Mouse (Mus musculus) stomach, postnatal 0 days (tissue): ENCODE measurements around the gene Rpap1.

Experiments used
- CTCF ChIP-seq: IDR thresholded peaks from 2 replicates; pipeline ENCODE4 v1.5.1; 2016; ENCODE audit warnings: antibody characterized with exemption, low read depth, mild to moderate bottlenecking, moderate library complexity
- EP300 ChIP-seq: optimal IDR thresholded peaks from 2 replicates; pipeline ENCODE3; 2016; ENCODE audit warnings: antibody characterized with exemption

DNA sequence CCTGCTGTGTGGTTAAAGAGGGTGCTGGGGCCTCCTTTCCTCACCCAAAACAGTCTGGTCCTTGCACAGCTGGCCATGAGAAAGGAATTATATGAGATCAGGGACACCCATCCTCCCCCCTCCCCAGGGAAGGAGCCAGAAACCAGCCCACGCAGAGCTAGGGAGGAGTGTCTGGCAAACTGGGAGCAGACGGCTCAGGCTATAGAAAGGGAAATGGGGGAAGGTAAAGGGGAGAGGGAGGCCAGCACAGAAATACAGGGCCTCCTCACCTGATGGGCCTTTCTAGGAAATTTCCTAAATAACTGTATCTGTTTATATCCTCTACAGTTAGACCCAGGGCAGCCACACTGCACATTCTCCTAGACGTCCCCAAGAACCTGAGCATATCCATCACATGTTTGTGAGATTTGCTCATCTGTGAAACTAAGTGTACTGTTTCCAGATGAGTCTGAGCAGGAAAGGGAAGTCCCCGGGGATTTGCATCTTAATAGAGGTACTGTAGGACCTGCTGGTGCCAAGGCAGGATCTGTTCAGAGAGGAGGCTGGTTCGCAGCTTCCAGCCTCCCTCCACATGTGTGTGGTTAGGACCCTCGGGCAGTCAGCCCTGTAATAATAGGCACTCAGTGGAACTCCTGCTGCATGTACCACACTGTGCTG, 16.4 kb upstream of the Rpap1 start:
- TF ChIP-seq CTCF (no peak), EP300 (no peak)
